Mouse (Mus musculus): ENCODE data around the gene Arhgap28. TPM values are rescaled to one million over a fixed set of nuclear protein-coding genes. Genes with fewer than 3 reads are reported as not detected.

The Arhgap28 gene
- polyA plus RNA-seq, 1 experiment from 2014 or later: 29.9 TPM

GRCm38 (mm10) chr17:67937050-67937449, 66.9 kb downstream of the Arhgap28 start:
- WGBS: 94% methylated on average over 3 of the region's 3 CpGs
- Histone ChIP-seq H3K9me3 (ENCODE audit: control insufficient read depth, low read length) (no peaks in the 10 kb centered on the region), H3K4me1 (replicated peaks; ENCODE audit: control insufficient read depth, insufficient read depth, low read length) (no peaks in the 10 kb centered on the region), H3K4me2 (ENCODE audit: low read length) (no peak overlapping the region), H3K4me3 (ENCODE audit: low read depth, low read length) (no peak overlapping the region), H3K27me3 (replicated peaks; ENCODE audit: control insufficient read depth, insufficient read depth, low read length) (no peaks in the 10 kb centered on the region), H3K36me3 (ENCODE audit: control insufficient read depth, insufficient read depth, low read length) (peaks cover 13% of the 10 kb centered on the region; the same call in 1 of the 2 replicates), H3K27ac (ENCODE audit: low read depth) (no peak overlapping the region), H3K9ac (ENCODE audit: low read length) (no peak overlapping the region)
- DNase-seq (ENCODE audit: low spot score) (no peak), ATAC-seq (replicated peaks; ENCODE audit: low FRiP score, low TSS enrichment, low read depth) (no peak)

- Histone ChIP-seq H3K36me3 (ENCODE audit: control insufficient read depth, insufficient read depth, low read length) (peaks cover 8% of the 10 kb centered on the region; the same call in 1 of the 2 replicates), H3K4me3 (ENCODE audit: low read depth, low read length) (no peak overlapping the region), H3K4me2 (ENCODE audit: low read length) (no peak overlapping the region), H3K4me1 (replicated peaks; ENCODE audit: control insufficient read depth, insufficient read depth, low read length) (no peaks in the 10 kb centered on the region), H3K9me3 (ENCODE audit: control insufficient read depth, low read length) (no peaks in the 10 kb centered on the region), H3K9ac (ENCODE audit: low read length) (no peak overlapping the region), H3K27me3 (replicated peaks; ENCODE audit: control insufficient read depth, insufficient read depth, low read length) (no peaks in the 10 kb centered on the region), H3K27ac (ENCODE audit: low read depth) (no peak overlapping the region)
- ATAC-seq (replicated peaks; ENCODE audit: low FRiP score, low TSS enrichment, low read depth): no peak
- 91% methylated on average over 4 of the region's 4 CpGs for WGBS
- no peak for DNase-seq (ENCODE audit: low spot score)
Measured at GRCm38 (mm10) chr17:67935556-67935955, 68.4 kb downstream of the Arhgap28 start.

GRCm38 (mm10) chr17:67931396-67931795, 72.5 kb downstream of the Arhgap28 start:
- peaks cover 8% of the 10 kb centered on the region; the same call in 1 of the 2 replicates for H3K36me3 ChIP-seq (ENCODE audit: control insufficient read depth, insufficient read depth, low read length)
- 51% methylated on average over 6 of the region's 6 CpGs for WGBS
- no peak overlapping the region for H3K9ac ChIP-seq (ENCODE audit: low read length)
- H3K4me3 ChIP-seq (ENCODE audit: low read depth, low read length): no peak overlapping the region
- no peaks in the 10 kb centered on the region for H3K4me1 ChIP-seq (replicated peaks; ENCODE audit: control insufficient read depth, insufficient read depth, low read length)
- H3K27me3 ChIP-seq (replicated peaks; ENCODE audit: control insufficient read depth, insufficient read depth, low read length): no peaks in the 10 kb centered on the region
- H3K4me2 ChIP-seq (ENCODE audit: low read length): no peak overlapping the region
- no peaks in the 10 kb centered on the region for H3K9me3 ChIP-seq (ENCODE audit: control insufficient read depth, low read length)
- ATAC-seq (replicated peaks; ENCODE audit: low FRiP score, low TSS enrichment, low read depth) (0 out of 2 replicates have a peak, but pooled peaks have one; percentile 29), DNase-seq (ENCODE audit: low spot score) (no peak)
- H3K27ac ChIP-seq (ENCODE audit: low read depth): no peak overlapping the region

- no peak overlapping the region for H3K4me3 ChIP-seq (ENCODE audit: low read depth, low read length)
- ATAC-seq (replicated peaks; ENCODE audit: low FRiP score, low TSS enrichment, low read depth) (no peak), DNase-seq (ENCODE audit: low spot score) (no peak)
- 84% methylated on average over 3 of the region's 3 CpGs for WGBS
- no peaks in the 10 kb centered on the region for H3K27me3 ChIP-seq (replicated peaks; ENCODE audit: control insufficient read depth, insufficient read depth, low read length)
- no peak overlapping the region for H3K27ac ChIP-seq (ENCODE audit: low read depth)
- H3K9me3 ChIP-seq (ENCODE audit: control insufficient read depth, low read length): no peaks in the 10 kb centered on the region
- H3K4me1 ChIP-seq (replicated peaks; ENCODE audit: control insufficient read depth, insufficient read depth, low read length): no peaks in the 10 kb centered on the region
- peaks cover 8% of the 10 kb centered on the region; the same call in 1 of the 2 replicates for H3K36me3 ChIP-seq (ENCODE audit: control insufficient read depth, insufficient read depth, low read length)
- H3K4me2 ChIP-seq (ENCODE audit: low read length): no peak overlapping the region
- no peak overlapping the region for H3K9ac ChIP-seq (ENCODE audit: low read length)
Measured at GRCm38 (mm10) chr17:67930957-67931356, 73.0 kb downstream of the Arhgap28 start.

- peaks cover 8% of the 10 kb centered on the region; the same call in 1 of the 2 replicates for H3K36me3 ChIP-seq (ENCODE audit: control insufficient read depth, insufficient read depth, low read length)
- H3K4me3 ChIP-seq (ENCODE audit: low read depth, low read length): no peak overlapping the region
- DNase-seq (ENCODE audit: low spot score): no peak
- H3K9me3 ChIP-seq (ENCODE audit: control insufficient read depth, low read length): no peaks in the 10 kb centered on the region
- WGBS: 86% methylated on average over 3 of the region's 3 CpGs
- H3K27ac ChIP-seq (ENCODE audit: low read depth): no peak overlapping the region
- no peak for ATAC-seq (replicated peaks; ENCODE audit: low FRiP score, low TSS enrichment, low read depth)
- no peaks in the 10 kb centered on the region for H3K4me1 ChIP-seq (replicated peaks; ENCODE audit: control insufficient read depth, insufficient read depth, low read length)
- H3K9ac ChIP-seq (ENCODE audit: low read length): no peak overlapping the region
- no peak overlapping the region for H3K4me2 ChIP-seq (ENCODE audit: low read length)
- H3K27me3 ChIP-seq (replicated peaks; ENCODE audit: control insufficient read depth, insufficient read depth, low read length): no peaks in the 10 kb centered on the region
Measured at GRCm38 (mm10) chr17:67930467-67930866, 73.5 kb downstream of the Arhgap28 start.

GRCm38 (mm10) chr17:67928280-67928679, 75.6 kb downstream of the Arhgap28 start:
- Histone ChIP-seq H3K4me2 (ENCODE audit: low read length) (no peak overlapping the region), H3K4me3 (ENCODE audit: low read depth, low read length) (no peak overlapping the region), H3K4me1 (replicated peaks; ENCODE audit: control insufficient read depth, insufficient read depth, low read length) (no peaks in the 10 kb centered on the region), H3K27ac (ENCODE audit: low read depth) (no peak overlapping the region), H3K27me3 (replicated peaks; ENCODE audit: control insufficient read depth, insufficient read depth, low read length) (no peaks in the 10 kb centered on the region), H3K9me3 (ENCODE audit: control insufficient read depth, low read length) (no peaks in the 10 kb centered on the region), H3K9ac (ENCODE audit: low read length) (no peak overlapping the region), H3K36me3 (ENCODE audit: control insufficient read depth, insufficient read depth, low read length) (peaks cover 5% of the 10 kb centered on the region; the same call in 1 of the 2 replicates)
- ATAC-seq (replicated peaks; ENCODE audit: low FRiP score, low TSS enrichment, low read depth): no peak
- DNase-seq (ENCODE audit: low spot score): no peak
- 75% methylated on average over 6 of the region's 6 CpGs for WGBS

GRCm38 (mm10) chr17:67927864-67928263, 76.1 kb downstream of the Arhgap28 start:
- H3K9me3 ChIP-seq (ENCODE audit: control insufficient read depth, low read length): no peaks in the 10 kb centered on the region
- H3K4me3 ChIP-seq (ENCODE audit: low read depth, low read length): no peak overlapping the region
- H3K27me3 ChIP-seq (replicated peaks; ENCODE audit: control insufficient read depth, insufficient read depth, low read length): no peaks in the 10 kb centered on the region
- H3K9ac ChIP-seq (ENCODE audit: low read length): no peak overlapping the region
- no peak for DNase-seq (ENCODE audit: low spot score)
- H3K4me1 ChIP-seq (replicated peaks; ENCODE audit: control insufficient read depth, insufficient read depth, low read length): no peaks in the 10 kb centered on the region
- H3K36me3 ChIP-seq (ENCODE audit: control insufficient read depth, insufficient read depth, low read length): 0 out of 2 replicates have a peak, but pooled peaks cover under 1% of the 10 kb centered on the region
- no peak for ATAC-seq (replicated peaks; ENCODE audit: low FRiP score, low TSS enrichment, low read depth)
- 88% methylated on average over 8 of the region's 8 CpGs for WGBS
- H3K27ac ChIP-seq (ENCODE audit: low read depth): no peak overlapping the region
- H3K4me2 ChIP-seq (ENCODE audit: low read length): no peak overlapping the region

GRCm38 (mm10) chr17:67919959-67920358, 84.0 kb downstream of the Arhgap28 start:
- H3K4me2 ChIP-seq (ENCODE audit: low read length): no peak overlapping the region
- H3K36me3 ChIP-seq (ENCODE audit: control insufficient read depth, insufficient read depth, low read length): no peaks in the 10 kb centered on the region
- no peaks in the 10 kb centered on the region for H3K9me3 ChIP-seq (ENCODE audit: control insufficient read depth, low read length)
- no peak overlapping the region for H3K9ac ChIP-seq (ENCODE audit: low read length)
- no peaks in the 10 kb centered on the region for H3K4me1 ChIP-seq (replicated peaks; ENCODE audit: control insufficient read depth, insufficient read depth, low read length)
- DNase-seq (ENCODE audit: low spot score) (no peak), ATAC-seq (replicated peaks; ENCODE audit: low FRiP score, low TSS enrichment, low read depth) (no peak)
- H3K27ac ChIP-seq (ENCODE audit: low read depth): no peak overlapping the region
- H3K4me3 ChIP-seq (ENCODE audit: low read depth, low read length): no peak overlapping the region
- no peaks in the 10 kb centered on the region for H3K27me3 ChIP-seq (replicated peaks; ENCODE audit: control insufficient read depth, insufficient read depth, low read length)
- WGBS: 86% methylated on average over 7 of the region's 7 CpGs

GRCm38 (mm10) chr17:67918201-67918600, 85.7 kb downstream of the Arhgap28 start:
- Histone ChIP-seq H3K9me3 (ENCODE audit: control insufficient read depth, low read length) (no peaks in the 10 kb centered on the region), H3K27ac (ENCODE audit: low read depth) (no peak overlapping the region), H3K9ac (ENCODE audit: low read length) (no peak overlapping the region), H3K27me3 (replicated peaks; ENCODE audit: control insufficient read depth, insufficient read depth, low read length) (no peaks in the 10 kb centered on the region), H3K4me1 (replicated peaks; ENCODE audit: control insufficient read depth, insufficient read depth, low read length) (0 out of 2 replicates have a peak, but pooled peaks cover 3% of the 10 kb centered on the region), H3K36me3 (ENCODE audit: control insufficient read depth, insufficient read depth, low read length) (no peaks in the 10 kb centered on the region), H3K4me3 (ENCODE audit: low read depth, low read length) (no peak overlapping the region), H3K4me2 (ENCODE audit: low read length) (no peak overlapping the region)
- ATAC-seq (replicated peaks; ENCODE audit: low FRiP score, low TSS enrichment, low read depth) (no peak), DNase-seq (ENCODE audit: low spot score) (no peak)
- WGBS: 82% methylated on average over 7 of the region's 7 CpGs

All from intestine, embryonic 14.5 days (tissue).